Mouse (Mus musculus) small intestine, adult 2 months (tissue): ENCODE measurements around the gene Tas2r118.

Experiments used
- CTCF ChIP-seq: fragments of 200-500 bp; IDR thresholded peaks from 2 replicates; pipeline ENCODE4 v1.5.1; 2012; ENCODE audit warnings: low read depth, mild to moderate bottlenecking, control low read depth, inconsistent platforms, low read length, moderate library complexity, mixed read lengths; ENCODE audit not compliant: insufficient replicate concordance, insufficient read length; ENCODE audit errors: extremely low read depth
- POLR2A ChIP-seq: fragments of 200-500 bp; IDR thresholded peaks from 2 replicates; pipeline ENCODE4 v1.6.1; 2012; ENCODE audit warnings: low read depth, mild to moderate bottlenecking, control low read depth, inconsistent platforms, low read length, moderate library complexity

DNA sequence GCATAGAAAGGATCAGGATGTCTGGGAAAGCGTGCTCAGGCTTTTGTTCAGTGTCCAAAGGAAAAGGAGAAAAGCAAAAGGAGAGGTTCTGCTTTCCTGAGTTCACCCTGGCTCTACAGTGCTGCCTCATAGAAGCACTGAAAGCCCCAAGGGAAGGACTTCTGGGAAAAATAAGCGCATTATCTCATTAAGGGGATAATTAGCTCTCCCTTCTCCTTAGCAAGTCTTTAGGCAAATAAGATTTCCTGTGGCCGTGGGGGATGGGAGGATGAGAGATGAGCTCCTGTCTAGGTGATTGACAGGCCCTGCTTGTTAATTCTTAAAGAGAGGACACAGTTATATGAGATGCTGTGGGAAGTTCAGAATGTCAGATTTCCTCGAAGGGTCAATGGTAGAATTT lies 33.4 kb downstream of the Tas2r118 start:
- TF ChIP-seq CTCF = no peak
- TF ChIP-seq POLR2A = no peak
